Mouse (Mus musculus): ENCODE data around the gene Sult2b1. TPM values are rescaled to one million over a fixed set of nuclear protein-coding genes. Genes with fewer than 3 reads are reported as not detected.
A peak's percentile ranks its signal among the peaks of the same experiment; 100 is the strongest.

The Sult2b1 gene
- total RNA-seq, 4 experiments from 2014 or later = not detected

- no peak for DNase-seq (ENCODE audit: low spot score in 2 of 2)
Observed at GRCm38 (mm10) chr7:45699523-45700141, 84.8 kb downstream of the Sult2b1 start, which contains the start of gene Car11. TSS of gene Car11 (plus strand) at chr7:45699843.

GRCm38 (mm10) chr7:45697894-45698293 is 86.6 kb downstream of the Sult2b1 start:
- DNase-seq (ENCODE audit: low spot score in 2 of 2) = no peak

GRCm38 (mm10) chr7:45695098-45695497 is 89.4 kb downstream of the Sult2b1 start:
- DNase-seq (ENCODE audit: low spot score in 2 of 2) = no peak

GRCm38 (mm10) chr7:45693921-45694591 is 90.4 kb downstream of the Sult2b1 start, which contains the start of gene Sec1:
TSS of gene Sec1 (minus strand) at chr7:45694402.
- DNase-seq (ENCODE audit: low spot score in 2 of 2) = no peak

DNA sequence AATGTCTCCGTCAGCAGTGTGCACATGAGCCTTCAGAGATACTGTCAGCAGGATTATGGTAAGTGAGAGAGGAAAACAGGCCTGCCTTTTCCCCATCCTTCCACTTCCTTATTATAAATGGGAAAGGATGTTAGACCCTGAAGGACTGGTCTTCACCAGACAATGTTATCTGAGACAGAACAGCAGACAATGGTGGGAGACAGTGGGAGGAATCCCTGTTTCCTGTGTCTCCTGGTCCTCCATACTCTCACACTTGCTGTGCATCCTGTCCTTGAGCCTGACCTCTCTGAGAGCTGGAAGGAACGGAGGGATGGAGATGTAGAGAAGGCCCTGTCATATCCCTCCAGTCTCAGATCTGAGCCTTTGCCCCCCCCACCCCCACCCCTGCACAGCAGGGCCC is 92.1 kb downstream of the Sult2b1 start:
- no peak for DNase-seq (ENCODE audit: low spot score in 2 of 2)

- no peak for DNase-seq (ENCODE audit: low spot score in 2 of 2)
Observed at GRCm38 (mm10) chr7:45689800-45690199, 94.7 kb downstream of the Sult2b1 start.

DNA sequence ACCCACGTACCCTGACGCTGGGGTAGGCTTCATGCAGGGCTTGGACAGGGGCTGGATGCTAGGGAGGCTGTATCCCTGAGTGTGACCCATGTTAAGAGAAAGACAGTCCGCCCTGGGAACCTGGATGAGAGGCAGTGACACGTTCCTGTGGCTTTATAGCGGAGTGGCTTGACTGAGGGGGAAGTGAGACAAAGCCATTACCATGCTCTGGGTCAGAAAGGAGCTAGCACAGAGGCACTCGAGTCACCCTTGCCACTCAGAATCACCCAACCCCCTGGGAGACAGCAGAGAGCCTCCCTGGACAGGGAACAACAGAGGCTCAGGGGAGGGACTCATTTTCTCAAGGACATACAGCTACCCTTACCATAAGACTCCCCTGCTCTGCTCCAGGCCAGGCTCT is 95.4 kb downstream of the Sult2b1 start:
- DNase-seq (ENCODE audit: low spot score in 2 of 2) = no peak

DNA sequence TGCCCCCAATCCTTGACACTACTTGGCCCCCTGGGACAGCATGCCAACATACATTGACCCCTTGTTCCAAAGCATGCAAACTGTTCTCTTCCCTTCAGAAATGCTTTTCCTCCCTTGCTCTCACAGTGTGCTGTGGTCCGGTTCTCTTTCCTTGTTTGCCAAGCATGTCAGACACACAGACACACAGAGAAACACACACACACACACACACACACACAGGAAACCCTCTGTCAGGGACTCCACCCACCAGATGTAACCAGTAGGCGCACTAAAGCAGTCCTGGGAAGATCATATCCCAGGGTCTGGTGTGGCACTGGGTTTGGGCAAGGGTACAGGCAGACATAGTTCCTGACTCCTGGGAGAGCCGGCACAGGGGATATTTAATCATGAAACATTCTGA is 97.6 kb downstream of the Sult2b1 start:
- no peak for DNase-seq (ENCODE audit: low spot score in 2 of 2)

- DNase-seq (ENCODE audit: low spot score in 2 of 2) = no peak
Observed at GRCm38 (mm10) chr7:45685811-45686210, 98.7 kb downstream of the Sult2b1 start.

- no peak for DNase-seq (ENCODE audit: low spot score in 2 of 2)
Observed at GRCm38 (mm10) chr7:45683396-45684050, 100.9 kb downstream of the Sult2b1 start, which contains the start of gene Ntn5. TSS of gene Ntn5 (plus strand) at chr7:45684022.

DNA sequence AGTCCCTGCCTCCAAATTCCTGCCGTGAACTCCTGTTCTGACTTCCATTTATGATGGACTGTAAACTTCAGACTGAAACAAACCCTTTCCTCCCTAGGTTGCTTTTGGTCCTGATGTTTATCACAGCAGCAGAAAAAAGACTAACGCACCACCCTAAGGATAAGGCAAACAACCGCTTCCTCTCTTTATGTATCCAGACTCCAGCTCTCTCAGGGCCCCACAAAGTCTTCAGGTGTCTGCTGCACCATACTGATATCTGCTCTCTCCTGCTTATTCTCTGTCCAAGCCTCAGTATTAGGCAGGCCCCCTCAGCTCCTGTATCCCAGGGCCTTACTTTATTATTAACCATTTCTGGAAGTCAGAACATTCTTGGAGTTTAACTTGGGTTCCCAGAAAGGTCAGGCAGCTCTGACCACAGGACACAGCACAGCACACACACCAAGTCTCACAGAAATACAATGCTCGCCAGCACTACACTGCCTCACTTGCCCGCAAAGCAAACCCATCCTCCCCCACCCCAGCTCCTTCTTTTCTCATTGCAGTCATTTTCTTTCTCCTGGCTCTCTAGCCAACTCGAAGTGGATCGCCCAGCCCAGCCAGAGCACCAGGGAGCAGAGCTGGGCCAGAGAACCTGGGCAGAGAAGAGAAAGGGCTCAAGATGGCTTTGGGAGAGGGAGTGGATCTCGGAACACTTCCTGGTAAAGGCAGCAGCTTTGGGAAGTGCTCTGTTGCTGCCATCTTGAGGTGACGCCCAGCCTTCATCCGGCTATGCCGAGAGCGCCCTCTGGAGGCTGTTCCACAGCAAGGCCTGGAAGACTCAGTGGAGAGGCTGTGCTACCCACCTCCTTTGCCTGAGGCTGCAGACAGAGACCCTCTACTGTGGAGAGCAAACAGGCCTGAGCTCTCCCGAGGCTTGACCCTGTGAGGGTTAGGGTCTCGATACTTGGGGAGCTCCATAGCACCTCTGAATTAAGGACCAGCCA is 102.0 kb downstream of the Sult2b1 start:
- DNase-seq (ENCODE audit: low spot score in 2 of 2) = peak; percentile 72 to 80

DNA sequence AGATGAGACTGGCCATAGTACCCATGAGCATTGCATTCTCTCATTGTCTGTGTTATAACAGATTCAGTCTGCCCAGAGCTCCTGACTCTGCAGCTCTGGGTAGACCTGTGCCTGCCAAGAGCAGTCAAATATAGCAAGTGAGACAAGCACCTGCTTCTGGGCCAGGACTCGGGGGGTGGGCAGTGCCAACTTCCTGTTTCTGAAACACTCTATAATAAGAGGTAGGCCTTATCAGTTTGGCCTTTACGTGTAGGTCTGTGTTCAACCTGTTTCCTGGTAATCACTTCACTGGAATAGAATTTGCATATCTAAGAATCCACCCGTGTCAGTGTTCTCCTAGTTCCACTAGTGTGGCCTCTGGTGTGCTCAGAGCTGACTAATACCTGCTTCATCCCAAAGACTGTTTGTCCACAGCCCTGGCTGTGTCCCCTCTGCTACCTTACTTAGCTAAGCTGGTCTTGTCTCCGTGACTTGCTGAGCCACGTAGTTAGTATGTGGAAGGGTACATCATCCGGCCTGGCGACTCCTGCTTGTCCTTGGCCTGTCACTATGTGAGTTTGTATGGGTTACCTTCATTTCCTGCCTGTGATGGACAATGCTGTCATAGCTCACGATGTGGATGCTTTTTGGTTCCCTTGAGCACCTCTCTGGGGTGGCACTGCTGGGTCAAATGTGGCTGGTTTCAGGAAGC is 103.3 kb downstream of the Sult2b1 start:
- DNase-seq (ENCODE audit: low spot score in 2 of 2) = peak; percentile 54 to 72

Other genes with a start within 250 kb of the Sult2b1 start
- 1 to 10 TPM in 1 of 4 experiments, under 1 TPM in 2, not detected in 1; 0.52 to 2.8 (median 0.56) TPM for gene Hsd17b14, start 229.8 kb downstream of the Sult2b1 start, total RNA-seq (2022)
- gene Bcat2, start 214.5 kb downstream of the Sult2b1 start, total RNA-seq (2022) = 100 to 1,000 TPM in 1 of 4 experiments, 10 to 100 TPM in 3; 82.2 to 107 (median 91.8) TPM
- gene Fgf21, start 169.2 kb downstream of the Sult2b1 start, total RNA-seq (2022) = not detected
- gene Fut1, start 167.4 kb downstream of the Sult2b1 start, total RNA-seq (2022) = not detected
- gene Izumo1, start 162.9 kb downstream of the Sult2b1 start, total RNA-seq (2022) = not detected
- 1 to 10 TPM; 5.1 to 7.0 (median 5.3) TPM for gene Rasip1, start 157.2 kb downstream of the Sult2b1 start, total RNA-seq (2022)
- 10 to 100 TPM; 18.5 to 36.8 (median 28.8) TPM for gene Mamstr, start 144.7 kb downstream of the Sult2b1 start, total RNA-seq (2022)
- gene Fut2, start 118.3 kb downstream of the Sult2b1 start, total RNA-seq (2022) = under 1 TPM; 0.12 to 0.29 (median 0.20) TPM
- gene Ntn5, start 100.6 kb downstream of the Sult2b1 start, total RNA-seq (2022) = under 1 TPM; 0.18 to 0.48 (median 0.27) TPM
- under 1 TPM in 3 of 4 experiments, not detected in 1; 0.12 to 0.18 (median 0.16) TPM for gene Sec1, start 90.3 kb downstream of the Sult2b1 start, total RNA-seq (2022)
- 10 to 100 TPM; 14.3 to 18.2 (median 16.1) TPM for gene Car11, start 84.8 kb downstream of the Sult2b1 start, total RNA-seq (2022)
- gene Dbp, start 79.6 kb downstream of the Sult2b1 start, total RNA-seq (2022) = 100 to 1,000 TPM in 3 of 4 experiments, 10 to 100 TPM in 1; 69.5 to 173 (median 143) TPM
- 100 to 1,000 TPM; 479 to 609 (median 594) TPM for gene Rpl18, start 69.2 kb downstream of the Sult2b1 start, total RNA-seq (2022)
- gene Sphk2, start 66.7 kb downstream of the Sult2b1 start, total RNA-seq (2022) = 10 to 100 TPM; 10.6 to 15.0 (median 13.0) TPM
- gene Fam83e, start 63.5 kb downstream of the Sult2b1 start, total RNA-seq (2022) = under 1 TPM in 2 of 4 experiments, not detected in 2; 0.10 to 0.38 TPM
- not detected for gene Spaca4, start 58.9 kb downstream of the Sult2b1 start, total RNA-seq (2022)
- not detected for gene Lmtk3, start 931 bp downstream of the Sult2b1 start, total RNA-seq (2022)
- gene Cyth2, start 29.9 kb upstream of the Sult2b1 start, total RNA-seq (2022) = 10 to 100 TPM; 25.2 to 34.3 (median 30.8) TPM
- under 1 TPM in 2 of 4 experiments, not detected in 2; 0.11 to 0.29 TPM for gene Kcnj14, start 40.1 kb upstream of the Sult2b1 start, total RNA-seq (2022)
- 10 to 100 TPM; 15.5 to 17.3 (median 16.1) TPM for gene Grwd1, start 46.3 kb upstream of the Sult2b1 start, total RNA-seq (2022)
- gene Kdelr1, start 88.1 kb upstream of the Sult2b1 start, total RNA-seq (2022) = 10 to 100 TPM; 68.0 to 73.7 (median 70.1) TPM
- under 1 TPM in 2 of 4 experiments, not detected in 2; 0.07 to 0.11 TPM for gene Grin2d, start 93.7 kb upstream of the Sult2b1 start, total RNA-seq (2022)
- gene Syngr4, start 112.0 kb upstream of the Sult2b1 start, total RNA-seq (2022) = not detected
- gene Tmem143, start 112.3 kb upstream of the Sult2b1 start, total RNA-seq (2022) = 10 to 100 TPM; 52.6 to 67.7 (median 56.3) TPM
- 10 to 100 TPM in 1 of 4 experiments, 1 to 10 TPM in 3; 6.2 to 10.2 (median 6.8) TPM for gene Emp3, start 136.7 kb upstream of the Sult2b1 start, total RNA-seq (2022)
- under 1 TPM in 3 of 4 experiments, not detected in 1; 0.19 to 0.85 (median 0.29) TPM for gene Ccdc114, start 139.4 kb upstream of the Sult2b1 start, total RNA-seq (2022)
- gene Abcc6, start 245.6 kb upstream of the Sult2b1 start, total RNA-seq (2022) = under 1 TPM in 1 of 4 experiments, not detected in 3; 0.13 TPM
- 100 to 1,000 TPM in 3 of 4 experiments, 10 to 100 TPM in 1; 89.6 to 107 (median 103) TPM for gene Nomo1, start 249.0 kb upstream of the Sult2b1 start, total RNA-seq (2022)